Mouse (Mus musculus) induced T-regulatory cell, adult 2 months (primary cell): Measurements from ENCODE around the gene Btaf1.

Experiments
- DNase-seq: peaks from one replicate; pipeline ENCODE4 v3.0.0-alpha.2; 2012; ENCODE audit warnings: low read depth

The Btaf1 gene

DNA sequence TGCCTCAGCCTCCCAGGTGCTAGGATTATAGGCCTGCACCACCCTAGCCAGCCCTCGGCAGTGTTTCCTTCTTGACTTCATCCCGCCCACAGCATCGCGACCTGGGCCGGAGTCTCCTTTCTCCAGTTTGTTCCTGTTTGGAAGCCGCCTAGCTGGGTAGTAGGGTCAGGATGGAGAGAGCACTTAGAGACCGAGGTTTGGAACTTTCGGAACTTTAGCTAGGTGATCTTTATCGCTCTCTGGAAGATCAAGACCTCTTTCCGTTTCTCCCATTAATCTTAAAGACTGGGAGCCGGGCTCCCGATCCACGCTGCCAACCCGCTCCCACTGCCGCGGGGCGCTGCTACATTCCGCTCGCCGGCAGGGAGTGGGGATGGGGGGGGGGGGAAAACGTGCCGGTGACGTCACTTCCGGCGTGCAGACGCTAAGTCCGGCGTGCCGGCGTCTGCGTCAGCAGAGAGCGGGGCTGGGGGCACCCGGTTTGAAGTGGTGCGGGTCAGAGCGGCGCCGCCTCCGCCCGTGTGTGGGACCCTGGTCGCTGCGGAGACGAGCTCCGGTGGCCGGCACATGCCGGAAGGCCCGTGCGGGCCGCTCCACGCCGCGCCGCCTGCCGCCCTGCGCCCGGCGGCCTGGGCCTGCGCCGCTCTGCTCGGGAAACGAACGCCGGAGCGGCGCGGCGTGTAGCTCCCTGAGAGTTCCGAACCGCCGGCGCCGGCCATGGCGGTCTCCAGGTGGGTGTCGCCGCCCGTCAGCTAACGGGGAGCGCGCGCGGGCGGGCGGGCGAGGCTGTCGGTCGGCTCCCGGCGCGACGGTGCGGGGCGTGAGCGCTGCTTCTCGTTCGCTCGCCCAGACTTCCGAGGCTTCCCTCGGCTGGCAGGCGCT lies at the start of gene Btaf1:
Gene Btaf1, plus strand, starts transcription at position 409 of the 882 bp plus-strand sequence.
- peak; percentile 93 for DNase-seq

DNA sequence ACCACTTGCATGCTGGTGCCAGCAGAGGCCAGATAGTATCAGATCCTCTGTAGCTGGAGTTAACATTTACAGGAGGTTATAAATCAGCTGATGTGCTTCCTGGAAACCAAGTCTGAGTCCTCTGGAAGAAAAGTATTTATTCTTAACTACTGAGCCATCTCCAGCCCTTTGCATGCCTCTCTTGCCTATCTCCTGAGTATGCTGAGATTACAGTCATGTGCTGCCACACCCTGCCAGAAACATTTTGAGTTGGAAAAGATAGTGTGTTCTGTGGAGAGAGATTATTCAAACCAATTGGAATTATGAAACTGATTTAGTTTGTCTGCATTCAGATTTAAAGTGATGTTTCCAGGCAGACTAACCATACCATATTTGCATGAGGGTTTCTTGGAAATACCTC lies 48.5 kb upstream of the Btaf1 start:
- no peak for DNase-seq

DNA sequence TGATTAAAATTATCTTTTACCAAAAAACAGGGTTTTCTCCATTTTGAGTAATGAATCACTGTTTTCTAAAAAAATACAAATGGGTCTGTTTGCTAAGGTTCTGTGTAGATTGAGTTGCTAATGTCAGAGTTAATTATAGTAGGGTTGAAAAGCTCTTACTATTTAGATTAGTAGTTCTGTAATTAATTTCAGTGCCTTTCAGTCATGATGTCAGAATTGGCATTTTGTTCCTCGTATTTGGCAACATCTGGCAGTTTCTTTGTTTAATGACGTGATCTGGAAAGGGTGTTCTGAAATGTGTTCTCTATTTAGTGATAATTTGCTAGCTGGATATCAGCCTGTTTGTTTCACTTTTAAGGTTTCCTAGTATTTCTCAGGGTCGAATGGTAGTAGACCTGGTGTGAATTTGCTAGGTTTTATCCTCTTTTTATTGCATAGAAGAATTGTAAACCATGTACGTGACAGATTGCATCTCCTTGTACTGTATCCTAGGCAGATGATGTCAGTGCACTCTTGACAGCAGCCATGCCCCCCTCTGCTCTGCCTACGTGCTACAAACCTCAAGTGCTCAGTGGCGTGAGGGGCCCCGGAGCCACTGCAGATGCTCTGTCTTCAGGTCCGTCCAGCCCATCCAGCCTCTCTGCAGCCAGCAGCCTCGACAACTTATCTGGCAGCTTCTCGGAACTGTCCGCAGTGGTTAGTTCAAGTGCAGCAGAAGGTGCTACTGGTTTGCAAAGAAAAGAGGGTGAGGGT lies 47.0 kb upstream of the Btaf1 start:
- DNase-seq = no peak

DNA sequence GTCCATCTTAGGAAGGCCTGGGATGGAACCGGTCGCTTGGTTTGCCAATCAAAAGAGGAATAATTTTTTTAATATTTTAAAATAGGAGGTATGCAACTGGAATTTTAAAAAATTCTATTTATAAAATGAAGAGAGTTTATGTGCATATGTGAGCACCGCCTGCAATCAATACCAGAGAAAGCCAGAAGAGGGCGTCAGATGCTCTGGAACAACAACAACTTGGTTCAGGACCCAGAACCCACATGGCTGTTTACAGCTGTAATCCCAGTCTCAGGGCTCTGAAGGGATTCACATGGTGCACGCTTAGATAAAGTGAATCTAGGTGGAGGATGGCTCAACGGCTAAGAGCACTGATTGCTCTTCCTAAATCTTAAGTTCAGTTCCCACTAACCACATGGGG lies 42.8 kb upstream of the Btaf1 start:
- peak; percentile 56 for DNase-seq

DNA sequence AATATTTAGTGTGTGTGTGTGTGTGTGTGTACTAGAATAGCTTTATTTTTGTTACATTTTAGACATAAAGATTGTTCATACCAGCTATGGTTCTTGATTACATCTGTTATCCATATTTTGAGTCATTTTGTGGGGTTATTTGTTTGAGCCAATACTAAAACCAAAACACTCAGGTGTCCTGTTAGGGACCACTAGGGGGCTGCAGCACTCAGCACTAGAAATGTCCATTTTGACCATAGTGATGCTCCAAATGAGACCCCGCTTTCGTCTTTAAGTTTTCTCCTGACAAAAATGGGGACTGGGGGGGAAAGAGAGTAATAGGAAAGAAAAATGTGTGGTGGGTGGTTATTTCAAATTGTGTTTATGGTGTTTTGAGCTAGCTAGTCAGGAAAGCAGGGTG lies 39.6 kb upstream of the Btaf1 start:
- DNase-seq = peak; percentile 29

GRCm38 (mm10) chr19:36887706-36888105 lies 38.2 kb upstream of the Btaf1 start:
- DNase-seq = no peak

- no peak for DNase-seq
These were observed 34.1 kb upstream of the Btaf1 start for GRCm38 (mm10) chr19:36891746-36892145.

DNA sequence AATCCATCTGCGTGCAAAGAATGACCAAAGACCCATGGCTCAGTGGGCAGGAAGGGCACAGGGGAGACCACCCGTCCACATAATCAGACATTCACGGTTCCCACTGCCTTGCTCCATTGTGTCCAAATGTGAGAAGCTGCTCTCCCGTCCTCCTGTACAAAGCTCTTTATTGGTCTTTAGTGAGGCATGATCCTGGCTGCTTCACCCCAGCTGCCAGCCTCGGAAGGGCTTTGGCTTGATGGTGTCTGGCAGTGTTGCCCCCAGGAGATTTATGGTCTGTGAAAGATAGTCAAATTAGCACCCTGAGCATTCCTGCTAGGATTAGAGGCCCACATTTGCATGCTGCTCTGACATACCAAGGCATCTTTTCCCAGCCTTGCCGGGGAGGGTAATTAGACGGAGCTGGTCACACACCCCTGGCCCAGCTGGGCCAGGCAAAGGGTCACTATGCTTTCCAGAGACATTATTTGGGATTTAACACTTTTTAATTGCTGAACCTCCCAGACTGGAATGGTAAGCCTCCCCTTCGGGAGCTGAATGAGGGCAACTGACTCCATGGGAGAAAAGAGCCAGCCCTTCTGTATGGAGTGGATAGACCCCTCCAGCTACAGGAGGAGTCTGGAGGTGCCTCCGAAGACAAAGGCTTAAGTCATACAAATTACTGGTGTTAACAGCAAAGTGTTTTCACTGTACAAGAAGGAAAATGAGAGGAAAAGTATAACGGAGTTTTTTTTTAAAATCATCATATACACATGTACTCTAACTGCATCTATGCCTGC lies 28.9 kb upstream of the Btaf1 start:
- no peak for DNase-seq

- peak; percentile 62 for DNase-seq
These were observed 28.1 kb upstream of the Btaf1 start for GRCm38 (mm10) chr19:36897778-36898177.

DNA sequence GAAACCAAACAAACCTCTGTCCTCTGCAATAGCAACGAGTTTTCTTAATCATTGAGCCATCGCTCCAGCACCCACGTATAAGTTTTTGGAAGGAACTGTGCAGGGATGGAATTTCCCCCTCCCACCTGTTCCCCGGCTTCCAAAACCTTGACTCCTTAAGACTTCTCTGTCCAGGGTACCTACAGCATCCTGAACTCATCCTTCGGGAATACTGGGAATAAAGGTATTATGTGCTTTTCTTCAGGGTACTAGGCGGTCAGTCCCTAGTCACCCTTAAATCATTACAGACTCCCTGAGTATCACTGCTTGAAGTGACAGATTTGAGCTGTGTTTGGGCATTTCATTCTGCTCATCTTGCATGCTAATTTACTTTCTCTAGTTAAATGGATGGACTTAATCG lies 22.5 kb upstream of the Btaf1 start:
- no peak for DNase-seq

- peak; percentile 35 for DNase-seq
These were observed 21.5 kb upstream of the Btaf1 start for GRCm38 (mm10) chr19:36904211-36905007.

DNA sequence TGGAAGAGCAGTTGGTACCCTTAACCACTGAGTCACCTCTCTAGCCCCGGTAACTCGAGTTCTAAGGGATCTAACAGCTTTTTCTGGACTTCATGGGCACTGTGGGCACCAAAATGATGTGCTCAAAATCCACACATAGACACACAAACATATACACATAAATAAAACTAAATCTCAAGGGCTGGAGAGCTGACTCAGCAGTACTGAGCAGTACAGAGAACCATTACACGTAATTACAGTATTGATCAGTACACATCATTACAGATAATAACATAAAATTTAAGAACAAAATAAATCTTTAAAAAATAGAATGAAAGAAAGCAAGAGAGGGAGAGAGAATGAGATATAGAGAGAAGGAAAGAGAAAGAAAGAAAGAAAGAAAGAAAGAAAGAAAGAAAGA lies 16.7 kb upstream of the Btaf1 start:
- no peak for DNase-seq

DNA sequence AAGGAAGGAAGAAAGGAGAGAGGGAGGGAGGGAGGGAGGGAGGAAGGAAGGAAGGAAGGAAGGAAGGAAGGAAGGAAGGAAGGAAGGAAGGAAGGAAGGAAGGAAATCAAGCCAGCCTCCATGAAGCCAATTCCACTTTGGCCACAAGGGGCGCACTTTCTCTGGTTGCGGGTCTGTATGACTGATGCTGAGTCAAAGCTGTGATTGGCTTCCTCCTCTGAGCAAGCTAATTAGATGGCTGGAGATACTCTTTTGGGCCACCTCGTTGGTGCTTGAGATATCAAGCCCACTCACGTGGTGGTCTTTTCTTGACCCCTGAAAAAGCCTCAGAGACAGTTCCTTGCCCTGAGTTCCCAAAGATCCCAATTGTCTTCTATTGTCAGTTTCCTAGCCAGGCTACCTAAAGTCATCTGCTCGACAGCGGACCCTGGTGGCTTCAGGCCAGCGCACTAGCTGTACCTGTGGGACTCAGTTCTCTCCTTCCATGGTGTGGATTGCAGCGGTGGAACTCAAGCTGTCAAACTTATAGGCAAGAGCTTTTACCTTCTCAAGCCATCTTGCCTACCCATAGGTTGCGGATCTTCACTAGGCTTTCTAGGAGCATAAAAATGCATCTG lies 16.1 kb upstream of the Btaf1 start:
- DNase-seq = peak; percentile 85

DNA sequence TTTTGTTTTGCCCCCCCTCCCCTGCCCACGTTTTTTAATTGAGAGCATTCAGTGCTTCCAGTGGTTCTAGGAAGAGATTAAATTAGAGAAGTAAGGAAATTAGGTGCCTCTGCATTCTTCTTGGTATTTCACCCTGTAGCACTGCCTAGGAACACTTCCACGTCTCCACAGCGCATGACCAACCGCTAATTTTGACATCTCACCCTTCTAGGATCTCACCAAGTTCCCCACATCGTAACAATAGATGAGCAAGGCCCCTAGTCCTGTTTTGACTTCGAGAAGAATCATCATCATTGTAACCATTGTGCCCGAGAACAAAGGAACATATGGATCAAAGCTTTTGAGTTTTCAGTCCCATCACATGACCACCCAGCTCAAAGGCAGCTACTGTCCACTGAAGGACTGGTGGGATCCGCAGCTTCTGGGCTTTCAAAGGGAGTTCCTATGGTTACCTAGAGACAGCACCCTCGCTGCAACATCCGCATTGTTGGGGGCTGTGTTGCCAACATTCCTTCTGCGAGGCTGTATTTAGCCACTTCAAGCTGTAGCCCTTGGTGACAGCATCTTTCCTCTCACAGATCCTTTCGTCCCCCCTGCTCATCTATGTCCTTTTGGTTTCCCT lies 15.3 kb upstream of the Btaf1 start:
- DNase-seq = no peak

DNA sequence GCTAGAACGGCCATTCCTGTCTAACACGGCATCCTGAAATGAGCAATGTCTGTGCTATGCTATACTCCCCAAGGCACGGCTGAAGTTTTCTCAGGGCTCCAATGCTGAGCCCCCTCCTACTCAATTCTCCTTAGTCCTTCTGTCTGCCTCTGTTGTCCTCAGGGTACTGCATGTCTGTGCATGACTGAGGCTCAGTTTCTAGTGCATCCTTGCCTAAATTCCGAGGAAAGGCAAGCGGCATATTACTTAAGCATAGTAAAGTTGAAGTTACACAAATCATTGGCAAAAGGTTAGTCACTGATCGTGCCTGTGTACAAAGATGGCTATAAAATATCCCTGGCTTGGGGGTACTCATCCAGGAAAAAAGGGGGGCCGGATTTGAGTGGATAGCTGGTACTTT lies 12.8 kb upstream of the Btaf1 start:
- no peak for DNase-seq

GRCm38 (mm10) chr19:36916206-36916605 lies 9.7 kb upstream of the Btaf1 start:
- DNase-seq = no peak

GRCm38 (mm10) chr19:36916876-36917389 lies 8.9 kb upstream of the Btaf1 start:
- DNase-seq = no peak

GRCm38 (mm10) chr19:36918441-36919301 lies 7.2 kb upstream of the Btaf1 start:
- peak; percentile 75 for DNase-seq

GRCm38 (mm10) chr19:36919466-36919865 lies 6.4 kb upstream of the Btaf1 start, which contains the start of gene Fgfbp3:
Gene Fgfbp3 (minus strand): TSS chr19:36919615.
- DNase-seq = peak; percentile 70
